Comparison of ENCODE assay signal across 27 mouse cellular contexts in genomic region chr12:48963451-48963850, GRCm38 (mm10).
"Had no signal": no experiment of that assay in that cellular context is flagged by ENCODE, and none has a peak within 500 bp of the region (broad histone marks: within the 10 kb centered on the region; RNA-seq: fewer than 3 reads in every experiment).

No protein-coding gene starts in this region.

- DNase-seq: cerebellum, adult 9-11 months; cerebellum, postnatal 10 days; cerebellum, postnatal 14 days; cerebellum, postnatal 25 days; cerebellum, postnatal 36 days; embryo, embryonic 11 days; forebrain, postnatal 0 days; gastrocnemius, adult 2 months; gastrocnemius, postnatal 10 days; gastrocnemius, postnatal 14 days; gastrocnemius, postnatal 25 days; heart, adult 11 months; heart, adult 18-20 months; heart, adult 2 months had no signal

- H3K27ac ChIP-seq: embryonic facial prominence, embryonic 10.5 days; embryonic facial prominence, embryonic 12.5 days; embryonic facial prominence, embryonic 13.5 days; embryonic facial prominence, embryonic 15.5 days; forebrain, embryonic 10.5 days; forebrain, embryonic 12.5 days; forebrain, embryonic 13.5 days; forebrain, embryonic 15.5 days; gastrocnemius, adult 2 months; heart, adult 2 months; heart, embryonic 10.5 days had no signal

- ATAC-seq: forebrain, embryonic 13.5 days; forebrain, embryonic 14.5 days; forebrain, embryonic 15.5 days; forebrain, postnatal 0 days had no signal

- H3K4me1 ChIP-seq: embryonic facial prominence, embryonic 10.5 days; embryonic facial prominence, embryonic 12.5 days; embryonic facial prominence, embryonic 13.5 days; embryonic facial prominence, embryonic 15.5 days; forebrain, embryonic 10.5 days; heart, embryonic 10.5 days; heart, embryonic 12.5 days had no signal

- H3K27me3 ChIP-seq: embryonic facial prominence, embryonic 12.5 days; embryonic facial prominence, embryonic 13.5 days; embryonic facial prominence, embryonic 15.5 days; forebrain, embryonic 12.5 days; forebrain, embryonic 13.5 days; forebrain, embryonic 15.5 days; heart, embryonic 12.5 days had no signal

- H3K4me2 ChIP-seq: embryonic facial prominence, embryonic 12.5 days; embryonic facial prominence, embryonic 13.5 days; embryonic facial prominence, embryonic 15.5 days; forebrain, embryonic 12.5 days; forebrain, embryonic 13.5 days; forebrain, embryonic 15.5 days; heart, embryonic 11.5 days; heart, embryonic 12.5 days had no signal

- H3K36me3 ChIP-seq: embryonic facial prominence, embryonic 10.5 days; embryonic facial prominence, embryonic 12.5 days; embryonic facial prominence, embryonic 13.5 days; embryonic facial prominence, embryonic 15.5 days; forebrain, embryonic 10.5 days; forebrain, embryonic 12.5 days; forebrain, embryonic 15.5 days; heart, embryonic 10.5 days; heart, embryonic 12.5 days had no signal

- H3K9me3 ChIP-seq: embryonic facial prominence, embryonic 10.5 days; embryonic facial prominence, embryonic 12.5 days; embryonic facial prominence, embryonic 13.5 days; embryonic facial prominence, embryonic 15.5 days; forebrain, embryonic 10.5 days; forebrain, embryonic 12.5 days; forebrain, embryonic 13.5 days; forebrain, embryonic 15.5 days; heart, embryonic 10.5 days; heart, embryonic 12.5 days had no signal

- H3K4me3 ChIP-seq: embryonic facial prominence, embryonic 10.5 days; embryonic facial prominence, embryonic 12.5 days; embryonic facial prominence, embryonic 13.5 days; embryonic facial prominence, embryonic 15.5 days; erythroblast, embryonic 14.5 days; forebrain, embryonic 10.5 days; forebrain, embryonic 12.5 days; forebrain, embryonic 13.5 days; forebrain, embryonic 15.5 days; gastrocnemius, adult 2 months; heart, adult 2 months; heart, embryonic 10.5 days; heart, embryonic 12.5 days had no signal

- H3K9ac ChIP-seq: embryonic facial prominence, embryonic 12.5 days; embryonic facial prominence, embryonic 13.5 days; embryonic facial prominence, embryonic 15.5 days; forebrain, embryonic 12.5 days; forebrain, embryonic 13.5 days; forebrain, embryonic 15.5 days; forebrain, postnatal 0 days; heart, embryonic 12.5 days had no signal
